Mouse (Mus musculus): ENCODE data around the gene Bmpr1b. TPM values are rescaled to one million over a fixed set of nuclear protein-coding genes. Genes with fewer than 3 reads are reported as not detected.

Gene Bmpr1b
- polyA plus RNA-seq, 1 experiment from 2014 or later = 8.9 TPM

- H3K9ac ChIP-seq = no peak overlapping the region
- no peaks in the 10 kb centered on the region for H3K36me3 ChIP-seq
- no peak overlapping the region for H3K4me3 ChIP-seq
- no peak overlapping the region for H3K27ac ChIP-seq
- H3K9me3 ChIP-seq = no peaks in the 10 kb centered on the region
- WGBS = 61% methylated on average over 5 of the region's 5 CpGs
- no peaks in the 10 kb centered on the region for H3K27me3 ChIP-seq
- no peak for ATAC-seq (ENCODE audit: insufficient number of reproducible peaks, low FRiP score, low TSS enrichment, low read depth)
- H3K4me2 ChIP-seq = no peak overlapping the region
- no peaks in the 10 kb centered on the region for H3K4me1 ChIP-seq
Measured at GRCm38 (mm10) chr3:141804133-141804532, 365.1 kb downstream of the Bmpr1b start.

- H3K36me3 ChIP-seq = no peaks in the 10 kb centered on the region
- WGBS = 27% methylated on average over 1 of the region's 1 CpGs
- H3K27me3 ChIP-seq = no peaks in the 10 kb centered on the region
- H3K4me1 ChIP-seq = no peaks in the 10 kb centered on the region
- no peaks in the 10 kb centered on the region for H3K9me3 ChIP-seq
- no peak overlapping the region for H3K27ac ChIP-seq
- no peak overlapping the region for H3K9ac ChIP-seq
- ATAC-seq (ENCODE audit: insufficient number of reproducible peaks, low FRiP score, low TSS enrichment, low read depth) = no peak
- no peak overlapping the region for H3K4me2 ChIP-seq
- H3K4me3 ChIP-seq = no peak overlapping the region
Measured at GRCm38 (mm10) chr3:141797789-141798188, 371.4 kb downstream of the Bmpr1b start.

GRCm38 (mm10) chr3:141797372-141797771 lies 371.9 kb downstream of the Bmpr1b start:
- H3K4me1 ChIP-seq = no peaks in the 10 kb centered on the region
- no peaks in the 10 kb centered on the region for H3K9me3 ChIP-seq
- ATAC-seq (ENCODE audit: insufficient number of reproducible peaks, low FRiP score, low TSS enrichment, low read depth) = no peak
- H3K27me3 ChIP-seq = no peaks in the 10 kb centered on the region
- H3K27ac ChIP-seq = no peak overlapping the region
- H3K9ac ChIP-seq = no peak overlapping the region
- no peak overlapping the region for H3K4me3 ChIP-seq
- no peaks in the 10 kb centered on the region for H3K36me3 ChIP-seq
- H3K4me2 ChIP-seq = no peak overlapping the region

- Histone ChIP-seq H3K36me3 (no peaks in the 10 kb centered on the region), H3K27me3 (no peaks in the 10 kb centered on the region), H3K9ac (no peak overlapping the region), H3K4me3 (no peak overlapping the region), H3K4me1 (no peaks in the 10 kb centered on the region), H3K27ac (no peak overlapping the region), H3K9me3 (no peaks in the 10 kb centered on the region), H3K4me2 (no peak overlapping the region)
- WGBS = 65% methylated on average over 3 of the region's 3 CpGs
- ATAC-seq (ENCODE audit: insufficient number of reproducible peaks, low FRiP score, low TSS enrichment, low read depth) = no peak
Measured at GRCm38 (mm10) chr3:141794371-141794770, 374.9 kb downstream of the Bmpr1b start.

- Histone ChIP-seq H3K4me2 (no peak overlapping the region), H3K9ac (no peak overlapping the region), H3K4me1 (no peaks in the 10 kb centered on the region), H3K9me3 (no peaks in the 10 kb centered on the region), H3K36me3 (no peaks in the 10 kb centered on the region), H3K27me3 (no peaks in the 10 kb centered on the region), H3K27ac (no peak overlapping the region), H3K4me3 (no peak overlapping the region)
- no peak for ATAC-seq (ENCODE audit: insufficient number of reproducible peaks, low FRiP score, low TSS enrichment, low read depth)
- WGBS = 71% methylated on average over 2 of the region's 2 CpGs
Measured at GRCm38 (mm10) chr3:141793755-141794154, 375.5 kb downstream of the Bmpr1b start.

- Histone ChIP-seq H3K27ac (no peak overlapping the region), H3K4me1 (no peaks in the 10 kb centered on the region), H3K36me3 (no peaks in the 10 kb centered on the region), H3K27me3 (no peaks in the 10 kb centered on the region), H3K9me3 (no peaks in the 10 kb centered on the region), H3K9ac (no peak overlapping the region), H3K4me2 (no peak overlapping the region), H3K4me3 (no peak overlapping the region)
- 88% methylated on average over 1 of the region's 1 CpGs for WGBS
- ATAC-seq (ENCODE audit: insufficient number of reproducible peaks, low FRiP score, low TSS enrichment, low read depth) = no peak
Measured at GRCm38 (mm10) chr3:141792106-141792505, 377.1 kb downstream of the Bmpr1b start.

- Histone ChIP-seq H3K27me3 (no peaks in the 10 kb centered on the region), H3K9ac (no peak overlapping the region), H3K4me3 (no peak overlapping the region), H3K27ac (peak overlapping the region; percentile 47; the same call in 1 of the 2 replicates), H3K9me3 (no peaks in the 10 kb centered on the region), H3K4me1 (no peaks in the 10 kb centered on the region), H3K4me2 (no peak overlapping the region), H3K36me3 (no peaks in the 10 kb centered on the region)
- WGBS = 26% methylated on average over 8 of the region's 8 CpGs
- ATAC-seq (ENCODE audit: insufficient number of reproducible peaks, low FRiP score, low TSS enrichment, low read depth) = peak; percentile 52; the same call in 1 of the 2 replicates
Measured at GRCm38 (mm10) chr3:141791026-141791780, 378.0 kb downstream of the Bmpr1b start.

Other genes starting within 250 kb of the Bmpr1b start
- gene Pdlim5, start 226.3 kb upstream of the Bmpr1b start, polyA plus RNA-seq (2015; fragmentation: Nextera tagmentation; extraction: Ambion mirVana) = 45.8 and 78.2 TPM in 2 replicates

Data from limb, embryonic 15.5 days (tissue).